Mouse (Mus musculus): Measurements from ENCODE around the gene Mlxipl.

Gene Mlxipl

GRCm38 (mm10) chr5:135183131-135183861, 93.6 kb downstream of the Mlxipl start:
- no peak for DNase-seq (ENCODE audit: low read depth, low spot score)

- DNase-seq (ENCODE audit: low read depth, low spot score): no peak
Observed at GRCm38 (mm10) chr5:135185016-135185415, 95.3 kb downstream of the Mlxipl start.

- DNase-seq (ENCODE audit: low read depth, low spot score): no peak
Observed at GRCm38 (mm10) chr5:135185596-135185995, 95.9 kb downstream of the Mlxipl start.

- DNase-seq (ENCODE audit: low read depth, low spot score): peak; percentile 24
Observed at GRCm38 (mm10) chr5:135186231-135186620, 96.5 kb downstream of the Mlxipl start.

GRCm38 (mm10) chr5:135186621-135187348, 97.1 kb downstream of the Mlxipl start, which contains the start of gene Baz1b:
Gene Baz1b, plus strand, starts transcription at chr5:135187264.
- DNase-seq (ENCODE audit: low read depth, low spot score): peak; percentile 99

- DNase-seq (ENCODE audit: low read depth, low spot score): no peak
Observed at GRCm38 (mm10) chr5:135187349-135188213, 97.9 kb downstream of the Mlxipl start.

Measured in skeletal muscle tissue, adult 2 months (tissue).